Comparison of ENCODE assay signal across 22 mouse cellular contexts in genomic region chr13:45968206-45968605, GRCm38 (mm10). TPM values are rescaled to one million over a fixed set of nuclear protein-coding genes. Genes with fewer than 3 reads are reported as not detected.
DNase-seq lines count a peak whose midpoint lies in the region; TF ChIP-seq lines count a peak whose summit lies in the region.
"Had no signal": no experiment of that assay in that cellular context is flagged by ENCODE, and none has a peak within 500 bp of the region (broad histone marks: within the 10 kb centered on the region; RNA-seq: fewer than 3 reads in every experiment).

No protein-coding gene starts in this region.

- in situ Hi-C loops in CH12.LX (cut with MboI; ENCODE audit: low pct_ligation_motif_present, low pct_unique_long_range_greater_than_20kb, low sequenced_read_pairs): loop anchor here (10.0 to 25.0 kb wide), 2 partner anchors 103 to 281 kb away; no protein-coding TSS in a partner anchor

- no peak overlapping the region for H3K4me3 ChIP-seq in spleen, adult 2 months (ENCODE audit: extremely low read depth, insufficient read depth, insufficient read length)
- no peak overlapping the region for H3K4me3 ChIP-seq in CH12.LX (replicated peaks in 1 of 3; ENCODE audit: low read depth in 2 of 3, low read length in 2 of 3, poor library complexity in 1 of 3)
- H3K4me3 ChIP-seq: embryonic facial prominence, embryonic 13.5 days; embryonic facial prominence, embryonic 15.5 days; erythroblast, embryonic 14.5 days; forebrain, embryonic 10.5 days; forebrain, embryonic 12.5 days had no signal

- H3K4me2 ChIP-seq in CH12.LX (ENCODE audit: insufficient read depth, low read depth, poor library complexity, severe bottlenecking): 0 out of 2 replicates have a peak overlapping the region, but pooled peaks have one; percentile 13
- H3K4me2 ChIP-seq: embryonic facial prominence, embryonic 13.5 days; embryonic facial prominence, embryonic 15.5 days; forebrain, embryonic 12.5 days had no signal

- H3K36me3 ChIP-seq in spleen, adult 2 months (ENCODE audit: control insufficient read depth, insufficient read depth, low read length): no peaks in the 10 kb centered on the region
- H3K36me3 ChIP-seq in CH12.LX (replicated peaks in 1 of 2; ENCODE audit: control insufficient read depth in 1 of 2, insufficient read depth in 1 of 2, low read length in 1 of 2): no peaks in the 10 kb centered on the region
- H3K36me3 ChIP-seq in splenic B cell, adult 2 months (ENCODE audit: control insufficient read depth, insufficient read depth, low read length, poor library complexity, severe bottlenecking): no peaks in the 10 kb centered on the region
- H3K36me3 ChIP-seq: embryonic facial prominence, embryonic 13.5 days; embryonic facial prominence, embryonic 15.5 days; forebrain, embryonic 10.5 days; forebrain, embryonic 12.5 days had no signal

- H3K79me2 ChIP-seq in CH12.LX (replicated peaks; ENCODE audit: control insufficient read depth, extremely low read depth, insufficient read depth, poor library complexity, severe bottlenecking): peaks cover 13% of the 10 kb centered on the region

- H3K9ac ChIP-seq in CH12.LX (ENCODE audit: insufficient read depth, low read depth): no peak overlapping the region
- H3K9ac ChIP-seq: embryonic facial prominence, embryonic 13.5 days; embryonic facial prominence, embryonic 15.5 days; forebrain, embryonic 12.5 days had no signal

- no peaks in the 10 kb centered on the region for H3K9me3 ChIP-seq in CH12.LX (replicated peaks; ENCODE audit: low read length)
- H3K9me3 ChIP-seq: embryonic facial prominence, embryonic 13.5 days; embryonic facial prominence, embryonic 15.5 days; forebrain, embryonic 10.5 days; forebrain, embryonic 12.5 days had no signal

- H3K27me3 ChIP-seq in spleen, adult 2 months (ENCODE audit: control insufficient read depth, insufficient read depth, low read length): peaks cover 6% of the 10 kb centered on the region; the same call in 1 of the 2 replicates
- no peaks in the 10 kb centered on the region for H3K27me3 ChIP-seq in CH12.LX (replicated peaks)
- no peaks in the 10 kb centered on the region for H3K27me3 ChIP-seq in splenic B cell, adult 2 months (ENCODE audit: control insufficient read depth, insufficient read depth, low read length, poor library complexity, severe bottlenecking)
- H3K27me3 ChIP-seq: embryonic facial prominence, embryonic 15.5 days had no signal

- no peak for DNase-seq in spleen, adult 2 months (ENCODE audit: low read depth in 1 of 2, low spot score in 2 of 2)
- no peak for DNase-seq in spleen, postnatal 4 days (ENCODE audit: low spot score in 2 of 2)
- peak; percentile 61 for DNase-seq in CH12.LX (ENCODE audit: extremely low read depth)
- DNase-seq in induced T-regulatory cell, adult 2 months (ENCODE audit: low read depth): peak; percentile 37
- DNase-seq in splenic B cell, adult 2 months (ENCODE audit: low read depth, low spot score): peak; percentile 35
- no peak for DNase-seq in layer of hippocampus, adult 11-12 months (ENCODE audit: low spot score)
- DNase-seq in layer of hippocampus, postnatal 14 days (ENCODE audit: low spot score in 2 of 2): no peak
- DNase-seq in urinary bladder, adult 2 months (ENCODE audit: low spot score): no peak
- DNase-seq: adrenal gland, adult 2 months; adrenal gland, postnatal 10 days; adrenal gland, postnatal 25 days; cerebellum, adult 11-12 months; cerebellum, adult 2 months; cerebellum, adult 9-10 months; cerebellum, postnatal 14 days; cerebellum, postnatal 36 days; embryo, embryonic 11 days had no signal

- no peak for TF ChIP-seq POLR2A in spleen, adult 2 months (IDR thresholded peaks at IDR 0.05; ENCODE audit: low read depth, low read length)
- TF ChIP-seq POLR2A in CH12.LX (IDR thresholded peaks at IDR 0.05; ENCODE audit: low read depth, low read length): no peak

- peaks cover 10% of the 10 kb centered on the region; the same call in 1 of the 2 replicates for H3K4me1 ChIP-seq in spleen, adult 2 months (ENCODE audit: control insufficient read depth, insufficient read depth, insufficient read length)
- H3K4me1 ChIP-seq in CH12.LX (ENCODE audit: control insufficient read depth in 1 of 2, insufficient read depth in 2 of 2): peaks cover 2 to 35% of the 10 kb centered on the region in 2 experiments; a peak in 3 of 4 replicates

- TF ChIP-seq RAD21 in CH12.LX (IDR thresholded peaks at IDR 0.05; ENCODE audit: low read depth, low read length): no peak

- no peak for TF ChIP-seq CTCF in spleen, adult 2 months (IDR thresholded peaks at IDR 0.05; ENCODE audit: extremely low read depth, insufficient read depth, insufficient read length, insufficient replicate concordance)
- TF ChIP-seq CTCF in CH12.LX (conservative IDR thresholded peaks at IDR 0.05 in 1 of 2, IDR thresholded peaks at IDR 0.05 in 1 of 2; ENCODE audit: low read depth in 2 of 2, low read length in 2 of 2): no peak

- TF ChIP-seq EP300 in CH12.LX (IDR thresholded peaks at IDR 0.05; ENCODE audit: low read length): peak; percentile 45

- dilution Hi-C loops in CH12.LX (cut with MboI; ENCODE audit: extremely low pct_ligation_motif_present, extremely low pct_unique_long_range_greater_than_20kb, low sequenced_read_pairs): no loop called here

- 72% methylated on average over 4 of the region's 4 CpGs for WGBS in spleen, adult 2 months

- peak overlapping the region; percentile 21; the same call in 1 of the 2 replicates for H3K27ac ChIP-seq in spleen, adult 2 months (ENCODE audit: insufficient read depth, low read length)
- H3K27ac ChIP-seq in CH12.LX (ENCODE audit: insufficient read depth, low read depth): no peak overlapping the region
- H3K27ac ChIP-seq: embryonic facial prominence, embryonic 13.5 days; embryonic facial prominence, embryonic 15.5 days; forebrain, embryonic 10.5 days; forebrain, embryonic 12.5 days had no signal

TF ChIP-seq in CH12.LX, 34 proteins besides CTCF, POLR2A, EP300 and RAD21:
- TF ChIP-seq TCF12 (IDR thresholded peaks at IDR 0.05; ENCODE audit: low read depth, low read length): 0 out of 2 replicates have a peak, but pooled peaks have one; percentile 14
- no peak for TF ChIP-seq POLR2AphosphoS2 (IDR thresholded peaks at IDR 0.05; ENCODE audit: low read depth, low read length)
- 0 out of 2 replicates have a peak, but pooled peaks have one; percentile 21 for TF ChIP-seq SIN3A (IDR thresholded peaks at IDR 0.05; ENCODE audit: low read length)
- TF ChIP-seq ETS1 (conservative IDR thresholded peaks at IDR 0.05; ENCODE audit: low read depth, low read length): peak; percentile 72
- no peak for TF ChIP-seq UBTF (IDR thresholded peaks at IDR 0.05; ENCODE audit: low read depth, low read length)
- peak; percentile 82 for TF ChIP-seq BHLHE40 (IDR thresholded peaks at IDR 0.05; ENCODE audit: low read depth, low read length)
- TF ChIP-seq ZKSCAN1 (IDR thresholded peaks at IDR 0.05; ENCODE audit: borderline replicate concordance, low read depth, low read length): no peak
- TF ChIP-seq CHD1 (IDR thresholded peaks at IDR 0.05; ENCODE audit: low read depth, low read length): no peak
- no peak for TF ChIP-seq HCFC1 (IDR thresholded peaks at IDR 0.05; ENCODE audit: low read depth, low read length)
- TF ChIP-seq KAT2A (IDR thresholded peaks at IDR 0.05; ENCODE audit: insufficient replicate concordance, low read length): no peak

RNA-seq across cellular contexts. Expression of gene Atxn1, which starts 3.4 kb away (rescaled TPM):
- 10.6 and 10.9 TPM in 2 replicates for polyA plus RNA-seq in spleen, adult 2 months (2012; rRNA removed)
- total RNA-seq in CH12.LX (2012; rRNA removed): 13.1 and 13.6 TPM in 2 replicates
- total RNA-seq in CH12.LX (2014; rRNA removed): 8.0 and 8.2 TPM in 2 replicates
- 9.3 and 9.7 TPM in 2 replicates for polyA plus RNA-seq in CH12.LX (2012; ENCODE audit: insufficient read length, low read depth)
- 100 to 1,000 TPM in 1 of 2 experiments, 10 to 100 TPM in 1; 92.4 to 124 TPM for total RNA-seq in layer of hippocampus, postnatal 14 days (2021)
- 12.4 and 17.5 TPM in 2 replicates for polyA plus RNA-seq in urinary bladder, adult 2 months (2012; rRNA removed)

Comparison
In these comparisons a context has a peak if more than half of its experiments do, and no peak if none do; other contexts are left out.
1. DNase-seq: peak in CH12.LX (single experiment), induced T-regulatory cell, adult 2 months (single experiment) and splenic B cell, adult 2 months (single experiment); none in spleen, adult 2 months (0 of 2), spleen, postnatal 4 days (0 of 2), layer of hippocampus, adult 11-12 months (single experiment), layer of hippocampus, postnatal 14 days (0 of 2) and urinary bladder, adult 2 months (single experiment).